Mouse (Mus musculus): ENCODE measurements around the gene Rundc3a. TPM values are rescaled to one million over a fixed set of nuclear protein-coding genes. Genes with fewer than 3 reads are reported as not detected.
"Not testable (repeated sequence)": the region's sequence is repeated elsewhere in the genome, so short reads cannot be mapped to it uniquely, and the experiment has no call there.

The Rundc3a gene
- polyA plus RNA-seq, 1 experiment: 446 TPM

GRCm38 (mm10) chr11:102408344-102408876 is 15.2 kb downstream of the Rundc3a start:
- peaks cover 13% of the 10 kb centered on the region for H3K4me1 ChIP-seq (ENCODE audit: control insufficient read depth, insufficient read depth, low read length)
- TF ChIP-seq CTCF (IDR thresholded peaks at IDR 0.05; ENCODE audit: borderline replicate concordance, insufficient read depth, low read depth, low read length) (no peak), POLR2A (IDR thresholded peaks at IDR 0.05; ENCODE audit: borderline replicate concordance, insufficient read depth, low read length) (peak; percentile 68; the same call in 1 of the 2 replicates)
- H3K4me3 ChIP-seq (replicated peaks; ENCODE audit: insufficient read depth, low read depth, low read length): peak overlapping the region; percentile 80
- no peaks in the 10 kb centered on the region for H3K27me3 ChIP-seq (ENCODE audit: control insufficient read depth, insufficient read depth, low read length)
- WGBS: under 1% methylated on average over 32 of the region's 32 CpGs
- peak; percentile 96 to 99 for DNase-seq
- H3K27ac ChIP-seq (ENCODE audit: insufficient read depth, low read length): peak overlapping the region; percentile 97; the same call in 1 of the 2 replicates

- Histone ChIP-seq H3K27ac (ENCODE audit: insufficient read depth, low read length) (peak overlapping the region; percentile 32; the same call in 1 of the 2 replicates), H3K4me3 (replicated peaks; ENCODE audit: insufficient read depth, low read depth, low read length) (peak overlapping the region; percentile 21), H3K27me3 (ENCODE audit: control insufficient read depth, insufficient read depth, low read length) (no peaks in the 10 kb centered on the region), H3K4me1 (ENCODE audit: control insufficient read depth, insufficient read depth, low read length) (peaks cover 13% of the 10 kb centered on the region)
- TF ChIP-seq CTCF (IDR thresholded peaks at IDR 0.05; ENCODE audit: borderline replicate concordance, insufficient read depth, low read depth, low read length): no peak
- no peak for TF ChIP-seq POLR2A (IDR thresholded peaks at IDR 0.05; ENCODE audit: borderline replicate concordance, insufficient read depth, low read length)
- 41% methylated on average over 15 of the region's 15 CpGs for WGBS
- no peak for DNase-seq
Measured at GRCm38 (mm10) chr11:102408888-102409794, 15.9 kb downstream of the Rundc3a start.

- Histone ChIP-seq H3K4me3 (replicated peaks; ENCODE audit: insufficient read depth, low read depth, low read length) (no peak overlapping the region), H3K27ac (ENCODE audit: insufficient read depth, low read length) (no peak overlapping the region), H3K27me3 (ENCODE audit: control insufficient read depth, insufficient read depth, low read length) (no peaks in the 10 kb centered on the region), H3K4me1 (ENCODE audit: control insufficient read depth, insufficient read depth, low read length) (peaks cover 6% of the 10 kb centered on the region)
- 83% methylated on average over 3 of the region's 3 CpGs for WGBS
- DNase-seq: no peak
- TF ChIP-seq CTCF (IDR thresholded peaks at IDR 0.05; ENCODE audit: borderline replicate concordance, insufficient read depth, low read depth, low read length): no peak
- TF ChIP-seq POLR2A (IDR thresholded peaks at IDR 0.05; ENCODE audit: borderline replicate concordance, insufficient read depth, low read length): no peak
Measured at GRCm38 (mm10) chr11:102409795-102410330, 16.7 kb downstream of the Rundc3a start.

- not testable (repeated sequence) for H3K4me1 ChIP-seq (ENCODE audit: control insufficient read depth, insufficient read depth, low read length); H3K4me3 ChIP-seq (replicated peaks; ENCODE audit: insufficient read depth, low read depth, low read length); DNase-seq; H3K27ac ChIP-seq (ENCODE audit: insufficient read depth, low read length); H3K27me3 ChIP-seq (ENCODE audit: control insufficient read depth, insufficient read depth, low read length)
- WGBS: 85% methylated on average over 3 of the region's 3 CpGs
Measured at GRCm38 (mm10) chr11:102410345-102410744, 17.1 kb downstream of the Rundc3a start.

GRCm38 (mm10) chr11:102411061-102411460 is 17.9 kb downstream of the Rundc3a start:
- 70% methylated on average over 3 of the region's 3 CpGs for WGBS
- no peak overlapping the region for H3K4me3 ChIP-seq (replicated peaks; ENCODE audit: insufficient read depth, low read depth, low read length)
- TF ChIP-seq POLR2A (IDR thresholded peaks at IDR 0.05; ENCODE audit: borderline replicate concordance, insufficient read depth, low read length) (no peak), CTCF (IDR thresholded peaks at IDR 0.05; ENCODE audit: borderline replicate concordance, insufficient read depth, low read depth, low read length) (no peak)
- H3K4me1 ChIP-seq (ENCODE audit: control insufficient read depth, insufficient read depth, low read length): 0 out of 2 replicates have a peak, but pooled peaks cover 1% of the 10 kb centered on the region
- no peaks in the 10 kb centered on the region for H3K27me3 ChIP-seq (ENCODE audit: control insufficient read depth, insufficient read depth, low read length)
- DNase-seq: no peak
- H3K27ac ChIP-seq (ENCODE audit: insufficient read depth, low read length): no peak overlapping the region

- DNase-seq: peak; percentile 88 to 92
- no peaks in the 10 kb centered on the region for H3K27me3 ChIP-seq (ENCODE audit: control insufficient read depth, insufficient read depth, low read length)
- WGBS: 2% methylated on average over 11 of the region's 11 CpGs
- no peak overlapping the region for H3K4me3 ChIP-seq (replicated peaks; ENCODE audit: insufficient read depth, low read depth, low read length)
- no peaks in the 10 kb centered on the region for H3K4me1 ChIP-seq (ENCODE audit: control insufficient read depth, insufficient read depth, low read length)
- H3K27ac ChIP-seq (ENCODE audit: insufficient read depth, low read length): no peak overlapping the region
- TF ChIP-seq CTCF (IDR thresholded peaks at IDR 0.05; ENCODE audit: borderline replicate concordance, insufficient read depth, low read depth, low read length) (peak; percentile 97), POLR2A (IDR thresholded peaks at IDR 0.05; ENCODE audit: borderline replicate concordance, insufficient read depth, low read length) (no peak)
Measured at GRCm38 (mm10) chr11:102411704-102412103, 18.5 kb downstream of the Rundc3a start.

GRCm38 (mm10) chr11:102413059-102413458 is 19.9 kb downstream of the Rundc3a start:
- 71% methylated on average over 8 of the region's 8 CpGs for WGBS
- TF ChIP-seq CTCF (IDR thresholded peaks at IDR 0.05; ENCODE audit: borderline replicate concordance, insufficient read depth, low read depth, low read length) (no peak), POLR2A (IDR thresholded peaks at IDR 0.05; ENCODE audit: borderline replicate concordance, insufficient read depth, low read length) (no peak)
- H3K27me3 ChIP-seq (ENCODE audit: control insufficient read depth, insufficient read depth, low read length): no peaks in the 10 kb centered on the region
- no peak overlapping the region for H3K27ac ChIP-seq (ENCODE audit: insufficient read depth, low read length)
- DNase-seq: no peak
- no peaks in the 10 kb centered on the region for H3K4me1 ChIP-seq (ENCODE audit: control insufficient read depth, insufficient read depth, low read length)
- no peak overlapping the region for H3K4me3 ChIP-seq (replicated peaks; ENCODE audit: insufficient read depth, low read depth, low read length)
